Mouse (Mus musculus): ENCODE measurements at regions not wholly inside any gene's neighbourhood (a gene's known extent, or its start where the extent isn't known, plus 50 kb on each side); places are given as distances from the start of the nearest gene placed in this dataset.

- H3K9me3 ChIP-seq (replicated peaks; ENCODE audit: insufficient read depth, low read length): no peaks in the 10 kb centered on the region
- no peak for DNase-seq (ENCODE audit: low read depth, low spot score)
- H3K27ac ChIP-seq (ENCODE audit: control insufficient read depth, low read depth, low read length): no peak overlapping the region
- no peak overlapping the region for H3K9ac ChIP-seq (ENCODE audit: control insufficient read depth, low read depth, low read length, poor library complexity, severe bottlenecking)
- no peaks in the 10 kb centered on the region for H3K79me2 ChIP-seq (ENCODE audit: control insufficient read depth, insufficient read depth, low read length, poor library complexity)
- no peaks in the 10 kb centered on the region for H3K36me3 ChIP-seq (ENCODE audit: control insufficient read depth in 1 of 2, insufficient read depth in 2 of 2, low read length in 2 of 2)
- H3K4me3 ChIP-seq (ENCODE audit: control insufficient read depth in 1 of 2, insufficient read depth in 1 of 2, low read depth in 2 of 2, low read length in 2 of 2): no peak overlapping the region
- TF ChIP-seq CHD1 (IDR thresholded peaks at IDR 0.05; ENCODE audit: low read depth, low read length) (no peak), ZC3H11A (IDR thresholded peaks at IDR 0.05; ENCODE audit: low read depth, low read length) (no peak), EP300 (IDR thresholded peaks at IDR 0.05; ENCODE audit: low read depth in 1 of 2, low read length in 2 of 2) (no peak), ELF1 (IDR thresholded peaks at IDR 0.05; ENCODE audit: low read depth, low read length) (no peak), BHLHE40 (IDR thresholded peaks at IDR 0.05; ENCODE audit: borderline replicate concordance, low read depth, low read length) (no peak), UBTF (IDR thresholded peaks at IDR 0.05; ENCODE audit: borderline replicate concordance, insufficient read depth, low read depth, low read length) (no peak), ETS1 (IDR thresholded peaks at IDR 0.05; ENCODE audit: low read depth, low read length) (no peak), ZNF384 (IDR thresholded peaks at IDR 0.05; ENCODE audit: low read depth, low read length) (no peak), MEF2A (IDR thresholded peaks at IDR 0.05; ENCODE audit: extremely low read depth, insufficient replicate concordance, low read depth, low read length, poor library complexity, severe bottlenecking) (no peak), GATA1 (IDR thresholded peaks at IDR 0.05; ENCODE audit: low read depth, low read length) (no peak), TCF12 (IDR thresholded peaks at IDR 0.05; ENCODE audit: low read depth, low read length) (no peak), RAD21 (IDR thresholded peaks at IDR 0.05; ENCODE audit: low read depth, low read length) (no peak), POLR2AphosphoS5 (IDR thresholded peaks at IDR 0.05; ENCODE audit: borderline replicate concordance, low read depth, low read length) (no peak), TBP (IDR thresholded peaks at IDR 0.05; ENCODE audit: low read depth, low read length) (no peak), POLR2A (IDR thresholded peaks at IDR 0.05; ENCODE audit: control insufficient read depth in 1 of 2, insufficient read depth in 1 of 2, low read depth in 1 of 2, low read length in 2 of 2, poor library complexity in 1 of 2) (no peak), RCOR1 (IDR thresholded peaks at IDR 0.05; ENCODE audit: low read depth, low read length) (no peak), POLR2AphosphoS2 (IDR thresholded peaks at IDR 0.05; ENCODE audit: low read length) (no peak), MAFK (IDR thresholded peaks at IDR 0.05; ENCODE audit: borderline replicate concordance, low read depth, low read length) (no peak), KAT2A (conservative IDR thresholded peaks at IDR 0.05; ENCODE audit: low read depth, low read length) (no peak), MAX (IDR thresholded peaks at IDR 0.05; ENCODE audit: low read length) (no peak)
- H3K27me3 ChIP-seq (ENCODE audit: control insufficient read depth in 1 of 2, insufficient read depth in 2 of 2, low read length in 2 of 2): no peaks in the 10 kb centered on the region
- H3K4me1 ChIP-seq (ENCODE audit: control insufficient read depth in 1 of 2, insufficient read depth in 2 of 2, low read length in 2 of 2): no peaks in the 10 kb centered on the region
Measured at GRCm38 (mm10) chr8:34601426-34601953, 490.0 kb upstream of the Gm10131 start.

GRCm38 (mm10) chr8:34600880-34601279 is 489.3 kb upstream of the Gm10131 start:
- no peaks in the 10 kb centered on the region for H3K27me3 ChIP-seq (ENCODE audit: control insufficient read depth in 1 of 2, insufficient read depth in 2 of 2, low read length in 2 of 2)
- TF ChIP-seq MEF2A (IDR thresholded peaks at IDR 0.05; ENCODE audit: extremely low read depth, insufficient replicate concordance, low read depth, low read length, poor library complexity, severe bottlenecking) (no peak), ZNF384 (IDR thresholded peaks at IDR 0.05; ENCODE audit: low read depth, low read length) (no peak), ZKSCAN1 (IDR thresholded peaks at IDR 0.05; ENCODE audit: low read depth, low read length) (no peak), GATA1 (IDR thresholded peaks at IDR 0.05; ENCODE audit: low read depth, low read length) (no peak), ZC3H11A (IDR thresholded peaks at IDR 0.05; ENCODE audit: low read depth, low read length) (no peak), RCOR1 (IDR thresholded peaks at IDR 0.05; ENCODE audit: low read depth, low read length) (no peak), KAT2A (conservative IDR thresholded peaks at IDR 0.05; ENCODE audit: low read depth, low read length) (no peak), MAFK (IDR thresholded peaks at IDR 0.05; ENCODE audit: borderline replicate concordance, low read depth, low read length) (no peak), HCFC1 (IDR thresholded peaks at IDR 0.05; ENCODE audit: low read depth, low read length) (no peak), GABPA (IDR thresholded peaks at IDR 0.05; ENCODE audit: low read depth, low read length) (no peak), JUND (IDR thresholded peaks at IDR 0.05; ENCODE audit: low read depth, low read length) (no peak), BHLHE40 (IDR thresholded peaks at IDR 0.05; ENCODE audit: borderline replicate concordance, low read depth, low read length) (no peak), RAD21 (IDR thresholded peaks at IDR 0.05; ENCODE audit: low read depth, low read length) (no peak), UBTF (IDR thresholded peaks at IDR 0.05; ENCODE audit: borderline replicate concordance, insufficient read depth, low read depth, low read length) (no peak), MXI1 (IDR thresholded peaks at IDR 0.05; ENCODE audit: low read depth, low read length) (no peak), ETS1 (IDR thresholded peaks at IDR 0.05; ENCODE audit: low read depth, low read length) (no peak), TCF12 (IDR thresholded peaks at IDR 0.05; ENCODE audit: low read depth, low read length) (no peak)
- no peak for DNase-seq (ENCODE audit: low read depth, low spot score)
- H3K4me3 ChIP-seq (ENCODE audit: control insufficient read depth in 1 of 2, insufficient read depth in 1 of 2, low read depth in 2 of 2, low read length in 2 of 2): no peak overlapping the region
- H3K79me2 ChIP-seq (ENCODE audit: control insufficient read depth, insufficient read depth, low read length, poor library complexity): no peaks in the 10 kb centered on the region
- no peaks in the 10 kb centered on the region for H3K4me1 ChIP-seq (ENCODE audit: control insufficient read depth in 1 of 2, insufficient read depth in 2 of 2, low read length in 2 of 2)
- H3K9me3 ChIP-seq (replicated peaks; ENCODE audit: insufficient read depth, low read length): no peaks in the 10 kb centered on the region
- H3K9ac ChIP-seq (ENCODE audit: control insufficient read depth, low read depth, low read length, poor library complexity, severe bottlenecking): no peak overlapping the region
- H3K36me3 ChIP-seq (ENCODE audit: control insufficient read depth in 1 of 2, insufficient read depth in 2 of 2, low read length in 2 of 2): no peaks in the 10 kb centered on the region
- no peak overlapping the region for H3K27ac ChIP-seq (ENCODE audit: control insufficient read depth, low read depth, low read length)

Measured in MEL (cell line).